Mouse (Mus musculus) midbrain, embryonic 12.5 days (tissue): ENCODE results near the gene Fgfr2. TPM values are rescaled to one million over a fixed set of nuclear protein-coding genes. Genes with fewer than 3 reads are reported as not detected.
A peak's percentile ranks its signal among the peaks of the same experiment; 100 is the strongest.

ENCODE experiments used
- ATAC-seq: fragments of 200-750 bp; cut with Nextera tagmentation; 2 replicates; pipeline ENCODE4 v1.8.0; 2017; ENCODE audit warnings: low read depth, moderate TSS enrichment, moderate library complexity; ENCODE audit not compliant: low FRiP score
- H3K27ac ChIP-seq: fragments of 300-500 bp; sonication (generic); replicated peaks from 2 replicates; pipeline ENCODE4 v1.5.1; 2016; ENCODE audit warnings: mild to moderate bottlenecking
- H3K27me3 ChIP-seq: fragments of 300-500 bp; sonication (generic); 2 replicates; pipeline ENCODE4 v1.6.1; 2016; ENCODE audit warnings: mild to moderate bottlenecking
- H3K36me3 ChIP-seq: fragments of 300-500 bp; sonication (generic); 2 replicates; pipeline ENCODE4 v1.6.1; 2016
- H3K4me1 ChIP-seq: fragments of 300-500 bp; sonication (generic); 2 replicates; pipeline ENCODE4 v1.6.1; 2016
- H3K4me2 ChIP-seq: fragments of 300-500 bp; sonication (generic); replicated peaks from 2 replicates; pipeline ENCODE4 v1.6.1; 2016; ENCODE audit warnings: mild to moderate bottlenecking, moderate library complexity
- H3K4me3 ChIP-seq: fragments of 300-500 bp; sonication (generic); 2 replicates; pipeline ENCODE4 v1.5.1; 2016; ENCODE audit warnings: mild to moderate bottlenecking
- H3K9ac ChIP-seq: fragments of 300-500 bp; sonication (generic); replicated peaks from 2 replicates; pipeline ENCODE4 v1.6.1; 2016; ENCODE audit warnings: mild to moderate bottlenecking, moderate library complexity
- H3K9me3 ChIP-seq: fragments of 300-500 bp; sonication (generic); 2 replicates; pipeline ENCODE4 v1.6.1; 2016; ENCODE audit warnings: mild to moderate bottlenecking
- WGBS: fragments of 180-500 bp; shearing (Covaris S2); methylation state at CpG from one replicate; pipeline ENCODE4 v1.1.7; 2016; 5-methylcytosine and 5-hydroxymethylcytosine counted together
- polyA plus RNA-seq: library from polyadenylated mRNA; unstranded; fragments of >200 nt; fragmentation: Nextera tagmentation; extraction: Ambion mirVana; gene quantifications from 2 replicates; pipeline ENCODE4 v1.2.1, GENCODE M21; 2016

Fgfr2 gene
- polyA plus RNA-seq, 1 experiment from 2014 or later: 96.5 TPM

DNA sequence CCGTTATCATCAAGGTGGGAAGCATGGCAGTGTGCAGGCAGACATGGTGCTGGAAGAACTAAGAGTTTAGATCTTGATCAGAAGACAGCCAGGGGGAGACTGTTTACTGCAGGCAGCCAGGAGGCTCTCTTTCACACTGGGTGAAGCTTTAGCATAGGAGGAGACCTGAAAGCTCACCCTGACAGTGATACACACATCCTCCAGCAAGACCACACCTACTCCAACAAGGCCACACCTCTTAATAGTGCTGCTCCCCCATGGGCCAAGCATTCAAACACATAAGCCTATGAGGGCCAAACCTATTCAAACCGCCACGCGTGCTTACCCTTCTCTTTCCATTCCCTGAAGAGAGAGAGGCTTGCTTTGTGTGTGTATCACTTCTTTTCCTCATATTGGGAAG, 2559.9 kb downstream of the Fgfr2 start:
- no peak for ATAC-seq

DNA sequence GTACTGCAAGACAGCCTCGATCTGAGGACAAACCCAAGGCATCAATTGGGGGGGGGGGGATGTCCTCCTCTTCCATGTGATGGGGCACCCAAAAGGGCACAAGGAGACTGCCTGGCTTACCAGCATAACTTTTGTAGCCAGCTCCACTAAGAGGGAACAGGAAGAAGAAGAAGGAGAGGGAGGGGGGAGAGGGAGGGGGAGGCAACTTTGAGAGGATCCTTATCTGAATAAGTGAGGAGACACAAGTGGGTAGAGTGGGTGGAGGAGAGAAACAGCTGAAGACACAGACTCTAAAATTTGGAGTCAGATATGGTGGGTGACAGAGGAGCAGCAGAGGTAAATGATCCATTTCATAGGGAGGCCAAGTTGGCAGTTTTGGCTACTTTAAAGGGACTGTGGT, 2562.2 kb downstream of the Fgfr2 start:
- H3K4me3 ChIP-seq: no peak overlapping the region
- no peak for ATAC-seq
- 100% methylated on average over 1 of the region's 1 CpGs for WGBS
- H3K27me3 ChIP-seq: 0 out of 2 replicates have a peak, but pooled peaks cover 4% of the 10 kb centered on the region
- H3K36me3 ChIP-seq: no peaks in the 10 kb centered on the region
- H3K4me1 ChIP-seq: no peaks in the 10 kb centered on the region
- H3K9me3 ChIP-seq: no peaks in the 10 kb centered on the region
- H3K4me2 ChIP-seq: no peak overlapping the region
- no peak overlapping the region for H3K9ac ChIP-seq
- H3K27ac ChIP-seq: no peak overlapping the region

More for the DNA sequence above, 2559.9 kb downstream of the Fgfr2 start:
- H3K9ac ChIP-seq: no peak overlapping the region
- WGBS: 91% methylated on average over 4 of the region's 4 CpGs
- no peaks in the 10 kb centered on the region for H3K36me3 ChIP-seq
- H3K4me3 ChIP-seq: no peak overlapping the region
- no peaks in the 10 kb centered on the region for H3K4me1 ChIP-seq
- H3K4me2 ChIP-seq: no peak overlapping the region
- H3K9me3 ChIP-seq: no peaks in the 10 kb centered on the region
- no peak overlapping the region for H3K27ac ChIP-seq
- H3K27me3 ChIP-seq: 0 out of 2 replicates have a peak, but pooled peaks cover 4% of the 10 kb centered on the region

DNA sequence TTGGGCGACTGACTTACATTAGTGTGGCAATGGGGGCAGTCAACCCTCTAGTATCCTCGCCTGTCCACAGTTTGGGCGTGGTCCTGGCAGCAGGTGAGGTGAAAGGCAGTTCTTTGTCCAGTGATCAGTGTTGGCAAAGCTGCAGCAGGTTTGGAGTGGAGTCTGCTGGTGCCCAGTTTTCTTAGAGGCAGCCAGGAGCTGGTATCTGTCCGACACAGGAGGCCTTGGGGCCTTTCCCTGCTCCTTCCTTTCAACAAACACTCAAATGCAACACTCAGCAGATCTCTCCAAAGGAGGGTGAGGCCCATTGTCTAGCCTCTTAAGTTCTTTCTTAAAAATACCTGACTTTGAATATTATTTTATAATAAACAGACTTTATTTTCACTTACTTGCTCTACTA, 2564.6 kb downstream of the Fgfr2 start:
- whole genome bisulfite sequencing: 74% methylated on average over 4 of the region's 4 CpGs

DNA sequence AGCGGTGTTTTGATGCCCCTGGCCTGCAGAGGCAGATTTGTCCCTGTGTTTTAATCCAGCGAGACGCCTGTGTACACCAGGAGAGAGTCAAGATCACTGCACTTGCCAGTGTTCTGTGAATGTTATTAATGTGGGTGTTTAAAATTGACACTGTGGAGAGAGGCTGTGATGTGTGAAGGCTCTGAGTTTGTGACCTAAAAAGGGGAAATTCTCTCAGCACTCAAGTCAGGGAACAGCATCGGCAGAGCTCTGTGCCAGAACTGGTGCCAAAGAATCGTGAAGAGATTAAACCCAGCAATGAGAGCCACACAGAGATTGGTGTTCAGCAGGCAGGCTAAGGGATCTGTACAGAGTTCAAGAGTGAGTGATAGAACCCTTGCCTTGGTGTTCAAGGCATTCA, 2567.6 kb downstream of the Fgfr2 start:
- no peak overlapping the region for H3K27ac ChIP-seq
- H3K4me2 ChIP-seq: no peak overlapping the region
- H3K27me3 ChIP-seq: peaks cover under 1% of the 10 kb centered on the region; the same call in 1 of the 2 replicates
- no peak for ATAC-seq
- H3K4me1 ChIP-seq: peaks cover 10% of the 10 kb centered on the region; the same call in 1 of the 2 replicates
- WGBS: 54% methylated on average over 5 of the region's 5 CpGs
- no peak overlapping the region for H3K4me3 ChIP-seq
- H3K9me3 ChIP-seq: no peaks in the 10 kb centered on the region
- no peaks in the 10 kb centered on the region for H3K36me3 ChIP-seq
- 0 out of 2 replicates have a peak overlapping the region, but pooled peaks have one; percentile 6 for H3K9ac ChIP-seq

More for the DNA sequence above, 2564.6 kb downstream of the Fgfr2 start:
- Histone ChIP-seq H3K4me1 (peaks cover 8% of the 10 kb centered on the region; the same call in 1 of the 2 replicates), H3K27me3 (peaks cover 4% of the 10 kb centered on the region; the same call in 1 of the 2 replicates), H3K4me2 (no peak overlapping the region), H3K4me3 (no peak overlapping the region), H3K27ac (no peak overlapping the region), H3K36me3 (no peaks in the 10 kb centered on the region), H3K9me3 (no peaks in the 10 kb centered on the region), H3K9ac (no peak overlapping the region)
- no peak for ATAC-seq

DNA sequence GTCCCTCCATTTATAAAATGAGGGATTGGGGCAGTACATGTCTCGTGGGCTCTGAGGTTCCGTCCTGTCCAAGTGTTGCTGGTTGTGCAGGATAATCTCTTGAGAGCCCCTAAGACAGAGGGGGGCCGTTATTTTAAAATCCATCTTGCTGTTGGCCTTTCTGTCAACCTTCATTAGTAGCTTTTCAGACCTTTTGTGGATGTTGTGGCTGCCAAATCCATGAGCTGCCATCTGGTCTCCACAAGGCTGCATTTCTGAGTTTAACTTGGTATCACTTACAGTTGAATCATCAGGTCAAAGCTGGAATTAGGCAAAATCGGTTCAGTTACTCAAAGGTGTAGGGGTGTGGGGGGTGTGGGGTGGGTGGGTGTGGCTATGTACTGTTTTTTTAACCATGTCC, 2569.8 kb downstream of the Fgfr2 start:
- no peak overlapping the region for H3K4me2 ChIP-seq
- no peak overlapping the region for H3K4me3 ChIP-seq
- peaks cover 10% of the 10 kb centered on the region; the same call in 1 of the 2 replicates for H3K4me1 ChIP-seq
- no peaks in the 10 kb centered on the region; the same call in 1 of the 2 replicates for H3K27me3 ChIP-seq
- no peaks in the 10 kb centered on the region for H3K36me3 ChIP-seq
- no peak overlapping the region for H3K27ac ChIP-seq
- ATAC-seq: no peak
- no peaks in the 10 kb centered on the region for H3K9me3 ChIP-seq
- WGBS: 81% methylated on average over 4 of the region's 4 CpGs
- H3K9ac ChIP-seq: no peak overlapping the region

DNA sequence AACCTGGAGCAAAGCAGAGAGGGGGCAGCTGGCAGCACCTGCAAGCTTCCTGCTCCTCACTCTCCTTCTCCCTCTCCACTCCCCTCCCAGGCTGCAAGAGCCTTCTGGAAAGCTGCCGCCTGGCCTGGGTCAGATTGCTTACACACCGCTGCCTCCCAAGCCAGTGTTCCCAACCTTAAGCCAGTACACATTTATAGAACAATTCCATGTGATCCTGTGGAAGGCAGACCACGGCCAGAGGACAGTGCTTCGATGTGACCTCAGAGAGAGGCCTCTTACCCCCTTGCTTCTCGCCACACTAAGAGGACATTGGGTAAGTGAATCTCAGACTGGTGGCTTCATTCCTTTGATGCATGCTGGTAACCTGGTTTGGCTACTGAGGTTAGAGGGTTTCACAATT, 2570.4 kb downstream of the Fgfr2 start:
- H3K27ac ChIP-seq: no peak overlapping the region
- H3K4me2 ChIP-seq: no peak overlapping the region
- H3K9me3 ChIP-seq: no peaks in the 10 kb centered on the region

DNA sequence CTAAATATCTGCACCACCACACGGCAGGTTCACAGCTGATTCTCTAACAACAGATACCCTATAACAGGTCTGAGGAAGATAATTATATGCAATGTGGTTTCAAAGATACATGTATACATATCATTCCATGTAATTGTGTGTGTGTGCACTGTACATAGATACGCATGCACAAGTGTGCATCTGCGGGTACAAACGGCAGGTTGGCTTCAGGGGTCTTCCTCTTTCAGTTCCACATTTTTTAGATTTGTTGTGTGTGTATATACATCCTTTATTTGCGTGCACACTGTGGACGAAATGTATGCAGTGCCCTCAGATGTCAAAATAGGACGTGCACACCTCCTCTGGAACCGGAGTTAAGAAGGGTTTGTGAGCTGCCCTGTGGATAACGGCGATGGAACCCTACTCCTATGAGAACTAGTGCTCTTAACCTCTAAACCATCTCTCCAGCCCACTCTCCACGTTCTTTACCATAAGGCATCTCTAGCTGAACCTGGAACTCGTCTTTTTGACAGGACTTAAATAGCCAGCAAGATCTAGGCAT, 2575.4 kb downstream of the Fgfr2 start:
- 0 out of 2 replicates have a peak overlapping the region, but pooled peaks have one; percentile 99 for H3K27ac ChIP-seq
- peak overlapping the region; percentile 89 for H3K4me2 ChIP-seq

More for the DNA sequence above, 2570.4 kb downstream of the Fgfr2 start:
- H3K36me3 ChIP-seq: no peaks in the 10 kb centered on the region
- ATAC-seq: no peak
- 54% methylated on average over 5 of the region's 5 CpGs for WGBS
- H3K4me1 ChIP-seq: peaks cover 10% of the 10 kb centered on the region; the same call in 1 of the 2 replicates
- no peaks in the 10 kb centered on the region; the same call in 1 of the 2 replicates for H3K27me3 ChIP-seq
- H3K4me3 ChIP-seq: no peak overlapping the region
- H3K9ac ChIP-seq: no peak overlapping the region

DNA sequence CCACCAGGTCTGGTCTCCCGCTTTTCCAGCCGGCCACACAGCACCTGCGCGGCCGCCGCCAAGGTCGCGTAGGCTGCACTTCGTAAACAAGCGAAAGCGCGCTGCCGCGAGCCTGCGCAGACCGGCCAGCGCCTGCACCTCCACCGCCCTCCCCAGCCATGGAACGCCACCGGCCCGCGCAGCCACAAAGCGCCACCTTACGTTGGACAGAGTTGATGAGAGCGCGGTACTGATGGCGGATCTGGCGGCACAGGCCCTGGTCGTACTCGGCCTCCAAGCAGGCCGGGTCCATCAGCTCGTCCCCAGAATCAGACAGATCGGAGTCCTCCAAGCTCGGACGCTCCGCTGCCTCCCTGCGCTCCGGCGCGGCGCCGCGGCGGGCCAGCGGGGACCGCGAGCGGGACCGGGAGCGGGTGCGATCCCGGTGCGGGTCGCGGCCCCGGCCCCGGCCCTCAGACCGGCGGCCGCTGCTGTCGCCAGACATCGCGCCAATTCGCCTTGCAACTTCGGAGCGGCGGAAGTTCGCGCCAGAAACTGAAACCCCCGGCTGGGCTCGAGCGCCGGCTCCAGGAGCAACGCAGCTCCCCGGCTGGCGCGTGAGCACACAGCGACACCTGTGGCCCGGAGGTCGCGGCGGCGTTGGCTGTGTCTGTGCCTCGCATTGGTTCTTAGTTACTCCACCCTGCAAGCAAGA, 2576.2 kb downstream of the Fgfr2 start:
- under 1% methylated on average over 78 of the region's 84 CpGs for WGBS
- peak; percentile 94 for ATAC-seq
- H3K27me3 ChIP-seq: no peaks in the 10 kb centered on the region
- peak overlapping the region; percentile 89 for H3K4me2 ChIP-seq
- peak overlapping the region; percentile 88 for H3K4me3 ChIP-seq
- peak overlapping the region; percentile 99 for H3K27ac ChIP-seq
- H3K4me1 ChIP-seq: peaks cover 18% of the 10 kb centered on the region
- H3K9me3 ChIP-seq: no peaks in the 10 kb centered on the region
- H3K9ac ChIP-seq: peak overlapping the region; percentile 95
- H3K36me3 ChIP-seq: peaks cover 32% of the 10 kb centered on the region

More for the DNA sequence above, 2575.4 kb downstream of the Fgfr2 start:
- 86% methylated on average over 12 of the region's 12 CpGs for WGBS
- Histone ChIP-seq H3K36me3 (peaks cover 24% of the 10 kb centered on the region), H3K9ac (no peak overlapping the region), H3K27me3 (no peaks in the 10 kb centered on the region), H3K4me1 (peaks cover 19% of the 10 kb centered on the region), H3K9me3 (no peaks in the 10 kb centered on the region), H3K4me3 (peak overlapping the region; percentile 88)
- ATAC-seq: peak; percentile 35

DNA sequence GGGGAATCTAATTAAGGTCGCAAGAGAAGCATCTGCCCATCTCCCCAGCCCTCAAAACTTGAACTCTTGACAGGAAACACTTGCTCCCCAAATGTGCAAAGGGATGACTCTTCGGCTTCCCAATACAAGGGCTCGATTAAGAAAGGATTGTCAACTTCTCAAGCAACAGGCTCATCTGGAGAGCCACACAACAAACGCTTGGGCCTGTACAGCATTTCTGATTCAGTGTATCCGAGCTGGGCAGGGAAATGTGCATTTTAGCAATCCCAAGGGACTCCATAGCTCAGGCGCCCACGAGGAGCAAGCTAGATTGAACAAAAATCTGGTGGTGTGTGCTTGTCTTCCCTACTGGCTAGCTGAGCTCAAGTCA, 2576.7 kb downstream of the Fgfr2 start:
- H3K4me1 ChIP-seq: peaks cover 18% of the 10 kb centered on the region
- peak overlapping the region; percentile 89 for H3K4me2 ChIP-seq
- WGBS: 5% methylated on average over 7 of the region's 7 CpGs
- peak overlapping the region; percentile 95 for H3K9ac ChIP-seq
- no peak for ATAC-seq
- peak overlapping the region; percentile 88 for H3K4me3 ChIP-seq
- H3K9me3 ChIP-seq: no peaks in the 10 kb centered on the region
- peaks cover 37% of the 10 kb centered on the region for H3K36me3 ChIP-seq
- H3K27me3 ChIP-seq: no peaks in the 10 kb centered on the region
- H3K27ac ChIP-seq: peak overlapping the region; percentile 99

DNA sequence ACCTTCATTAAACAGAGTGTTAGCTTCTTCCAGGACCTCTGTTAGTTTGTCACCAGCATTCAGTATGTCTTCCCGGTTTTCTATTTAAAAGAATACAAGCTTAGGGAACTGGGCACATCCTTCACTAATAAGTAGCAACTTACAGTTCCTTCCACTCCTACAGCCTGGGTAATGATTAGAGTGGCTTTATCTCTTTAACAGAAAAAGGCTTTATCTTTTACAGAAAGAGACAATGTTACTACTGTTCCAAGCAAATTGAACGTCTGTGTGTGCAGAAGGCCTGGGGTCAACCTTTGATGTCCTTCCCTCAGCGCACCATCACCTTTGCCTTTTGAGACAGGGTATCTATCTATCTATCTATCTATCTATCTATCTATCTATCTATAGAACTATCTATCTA, 2577.3 kb downstream of the Fgfr2 start:
- peak overlapping the region; percentile 99 for H3K27ac ChIP-seq
- peaks cover 18% of the 10 kb centered on the region for H3K4me1 ChIP-seq
- H3K36me3 ChIP-seq: peaks cover 41% of the 10 kb centered on the region
- H3K4me3 ChIP-seq: peak overlapping the region; percentile 88
- no peaks in the 10 kb centered on the region for H3K27me3 ChIP-seq
- WGBS: 63% methylated on average over 3 of the region's 3 CpGs
- ATAC-seq: no peak
- peak overlapping the region; percentile 89 for H3K4me2 ChIP-seq
- no peaks in the 10 kb centered on the region for H3K9me3 ChIP-seq
- peak overlapping the region; percentile 95 for H3K9ac ChIP-seq

DNA sequence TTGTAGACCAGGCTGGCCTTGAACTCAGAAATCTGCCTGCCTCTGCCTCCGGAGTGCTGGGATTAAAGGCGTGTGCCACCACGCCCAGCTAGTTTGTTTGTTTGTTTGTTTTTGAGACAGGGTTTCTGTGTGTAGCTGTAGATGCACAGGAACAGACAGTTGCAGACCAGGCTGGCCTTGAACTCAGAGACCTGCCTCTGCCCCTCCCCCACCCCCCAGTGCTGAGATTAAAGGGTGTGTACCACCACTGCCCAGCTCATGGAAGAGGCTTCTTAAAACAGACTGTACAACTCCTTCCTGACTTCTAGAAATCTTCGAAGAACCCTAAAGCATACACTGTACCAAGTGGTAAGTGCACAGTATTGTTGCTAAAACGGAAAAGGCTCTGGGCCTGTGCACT, 2577.7 kb downstream of the Fgfr2 start:
- Histone ChIP-seq H3K4me1 (peaks cover 18% of the 10 kb centered on the region), H3K27ac (no peak overlapping the region), H3K9me3 (no peaks in the 10 kb centered on the region), H3K27me3 (no peaks in the 10 kb centered on the region), H3K4me2 (peak overlapping the region; percentile 89), H3K4me3 (no peak overlapping the region), H3K36me3 (peaks cover 44% of the 10 kb centered on the region), H3K9ac (peak overlapping the region; percentile 95; the same call in 1 of the 2 replicates)
- 96% methylated on average over 5 of the region's 5 CpGs for WGBS
- ATAC-seq: no peak

DNA sequence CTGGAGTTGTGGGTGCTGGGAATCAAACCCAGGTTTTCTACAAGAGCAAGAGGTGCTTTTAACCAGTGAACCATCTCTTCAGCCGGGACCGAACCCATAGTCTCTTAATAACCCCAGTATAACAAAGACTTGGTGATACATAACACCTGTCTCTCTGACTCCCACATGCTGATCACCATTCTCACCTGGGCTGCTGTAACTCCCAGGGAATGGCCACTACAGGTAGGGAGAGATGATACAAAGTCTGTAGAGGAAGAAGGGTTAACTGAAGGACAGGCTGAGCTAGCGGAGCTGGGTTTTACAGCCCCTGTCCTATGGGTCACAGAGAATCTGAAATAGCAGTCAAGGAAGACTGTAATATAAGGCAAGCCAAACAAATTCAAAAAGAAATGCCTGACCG, 2580.0 kb downstream of the Fgfr2 start:
- no peak for ATAC-seq
- H3K9me3 ChIP-seq: no peaks in the 10 kb centered on the region
- no peaks in the 10 kb centered on the region for H3K27me3 ChIP-seq
- H3K4me3 ChIP-seq: no peak overlapping the region
- peaks cover 18% of the 10 kb centered on the region for H3K4me1 ChIP-seq
- H3K36me3 ChIP-seq: peaks cover 66% of the 10 kb centered on the region
- H3K9ac ChIP-seq: no peak overlapping the region
- no peak overlapping the region for H3K4me2 ChIP-seq
- H3K27ac ChIP-seq: no peak overlapping the region
- 98% methylated on average over 4 of the region's 4 CpGs for WGBS
